Mouse (Mus musculus): ENCODE results near the gene Gm266. TPM values are rescaled to one million over a fixed set of nuclear protein-coding genes. Genes with fewer than 3 reads are reported as not detected.

Gm266 gene
- polyA plus RNA-seq, 1 experiment = 1.7 TPM

- H3K4me3 ChIP-seq (ENCODE audit: control insufficient read depth, low read depth, low read length) = peak overlapping the region; percentile 77
- H3K27ac ChIP-seq (ENCODE audit: control insufficient read depth, insufficient read depth, low read depth, low read length) = no peak overlapping the region
- no peak for TF ChIP-seq CTCF (IDR thresholded peaks at IDR 0.05; ENCODE audit: control insufficient read depth, insufficient read depth, insufficient replicate concordance, low read depth, low read length)
- no peak for TF ChIP-seq POLR2A (IDR thresholded peaks at IDR 0.05; ENCODE audit: control insufficient read depth, low read depth, low read length)
- H3K4me1 ChIP-seq (ENCODE audit: control insufficient read depth, insufficient read depth, low read length) = peaks cover 4% of the 10 kb centered on the region; the same call in 1 of the 2 replicates
- no peaks in the 10 kb centered on the region for H3K27me3 ChIP-seq (ENCODE audit: control insufficient read depth, insufficient read depth, low read length)
- H3K36me3 ChIP-seq (ENCODE audit: control insufficient read depth, insufficient read depth, low read length) = no peaks in the 10 kb centered on the region
Observed at GRCm38 (mm10) chr12:111443011-111443870, 42.4 kb downstream of the Gm266 start.

GRCm38 (mm10) chr12:111442309-111443010 is 43.2 kb downstream of the Gm266 start, which contains the start of gene Tnfaip2:
Gene Tnfaip2 (plus strand): TSS chr12:111442469.
- peak within 1 kb of the TSS; percentile 73 for H3K27ac ChIP-seq (ENCODE audit: control insufficient read depth, insufficient read depth, low read depth, low read length)
- H3K36me3 ChIP-seq (ENCODE audit: control insufficient read depth, insufficient read depth, low read length) = no peaks in the 10 kb centered on the region
- no peaks in the 10 kb centered on the region for H3K27me3 ChIP-seq (ENCODE audit: control insufficient read depth, insufficient read depth, low read length)
- H3K4me3 ChIP-seq (ENCODE audit: control insufficient read depth, low read depth, low read length) = peak within 1 kb of the TSS; percentile 77
- peaks cover 4% of the 10 kb centered on the region; the same call in 1 of the 2 replicates for H3K4me1 ChIP-seq (ENCODE audit: control insufficient read depth, insufficient read depth, low read length)
- TF ChIP-seq POLR2A (IDR thresholded peaks at IDR 0.05; ENCODE audit: control insufficient read depth, low read depth, low read length) (peak; percentile 93; the same call in 1 of the 2 replicates), CTCF (IDR thresholded peaks at IDR 0.05; ENCODE audit: control insufficient read depth, insufficient read depth, insufficient replicate concordance, low read depth, low read length) (no peak)

- no peaks in the 10 kb centered on the region for H3K36me3 ChIP-seq (ENCODE audit: control insufficient read depth, insufficient read depth, low read length)
- H3K27ac ChIP-seq (ENCODE audit: control insufficient read depth, insufficient read depth, low read depth, low read length) = peak overlapping the region; percentile 5; the same call in 1 of the 2 replicates
- no peak for TF ChIP-seq CTCF (IDR thresholded peaks at IDR 0.05; ENCODE audit: control insufficient read depth, insufficient read depth, insufficient replicate concordance, low read depth, low read length)
- TF ChIP-seq POLR2A (IDR thresholded peaks at IDR 0.05; ENCODE audit: control insufficient read depth, low read depth, low read length) = no peak
- H3K4me1 ChIP-seq (ENCODE audit: control insufficient read depth, insufficient read depth, low read length) = peaks cover 4% of the 10 kb centered on the region; the same call in 1 of the 2 replicates
- H3K4me3 ChIP-seq (ENCODE audit: control insufficient read depth, low read depth, low read length) = peak overlapping the region; percentile 77
- H3K27me3 ChIP-seq (ENCODE audit: control insufficient read depth, insufficient read depth, low read length) = no peaks in the 10 kb centered on the region
Observed at GRCm38 (mm10) chr12:111441523-111441922, 44.1 kb downstream of the Gm266 start.

- H3K4me1 ChIP-seq (ENCODE audit: control insufficient read depth, insufficient read depth, low read length) = peaks cover 4% of the 10 kb centered on the region; the same call in 1 of the 2 replicates
- H3K36me3 ChIP-seq (ENCODE audit: control insufficient read depth, insufficient read depth, low read length) = no peaks in the 10 kb centered on the region
- no peak for TF ChIP-seq POLR2A (IDR thresholded peaks at IDR 0.05; ENCODE audit: control insufficient read depth, low read depth, low read length)
- TF ChIP-seq CTCF (IDR thresholded peaks at IDR 0.05; ENCODE audit: control insufficient read depth, insufficient read depth, insufficient replicate concordance, low read depth, low read length) = no peak
- no peaks in the 10 kb centered on the region for H3K27me3 ChIP-seq (ENCODE audit: control insufficient read depth, insufficient read depth, low read length)
- no peak overlapping the region for H3K27ac ChIP-seq (ENCODE audit: control insufficient read depth, insufficient read depth, low read depth, low read length)
- peak overlapping the region; percentile 77 for H3K4me3 ChIP-seq (ENCODE audit: control insufficient read depth, low read depth, low read length)
Observed at GRCm38 (mm10) chr12:111440701-111441373, 44.8 kb downstream of the Gm266 start.

- TF ChIP-seq CTCF (IDR thresholded peaks at IDR 0.05; ENCODE audit: control insufficient read depth, insufficient read depth, insufficient replicate concordance, low read depth, low read length) (no peak), POLR2A (IDR thresholded peaks at IDR 0.05; ENCODE audit: control insufficient read depth, low read depth, low read length) (no peak)
- no peaks in the 10 kb centered on the region for H3K36me3 ChIP-seq (ENCODE audit: control insufficient read depth, insufficient read depth, low read length)
- no peak overlapping the region for H3K27ac ChIP-seq (ENCODE audit: control insufficient read depth, insufficient read depth, low read depth, low read length)
- H3K4me1 ChIP-seq (ENCODE audit: control insufficient read depth, insufficient read depth, low read length) = peaks cover 7% of the 10 kb centered on the region
- no peak overlapping the region for H3K4me3 ChIP-seq (ENCODE audit: control insufficient read depth, low read depth, low read length)
- H3K27me3 ChIP-seq (ENCODE audit: control insufficient read depth, insufficient read depth, low read length) = no peaks in the 10 kb centered on the region
Observed at GRCm38 (mm10) chr12:111438850-111439249, 46.8 kb downstream of the Gm266 start.

GRCm38 (mm10) chr12:111437222-111437900 is 48.3 kb downstream of the Gm266 start:
- Histone ChIP-seq H3K4me3 (ENCODE audit: control insufficient read depth, low read depth, low read length) (no peak overlapping the region), H3K27ac (ENCODE audit: control insufficient read depth, insufficient read depth, low read depth, low read length) (no peak overlapping the region; the same call in 1 of the 2 replicates), H3K27me3 (ENCODE audit: control insufficient read depth, insufficient read depth, low read length) (no peaks in the 10 kb centered on the region), H3K4me1 (ENCODE audit: control insufficient read depth, insufficient read depth, low read length) (peaks cover 7% of the 10 kb centered on the region), H3K36me3 (ENCODE audit: control insufficient read depth, insufficient read depth, low read length) (no peaks in the 10 kb centered on the region)
- TF ChIP-seq POLR2A (IDR thresholded peaks at IDR 0.05; ENCODE audit: control insufficient read depth, low read depth, low read length) (no peak), CTCF (IDR thresholded peaks at IDR 0.05; ENCODE audit: control insufficient read depth, insufficient read depth, insufficient replicate concordance, low read depth, low read length) (no peak)

All from testis, adult 2 months (tissue).